Mouse (Mus musculus) layer of hippocampus, postnatal 25 days (tissue): Measurements from ENCODE around the gene Tnpo1. TPM values are rescaled to one million over a fixed set of nuclear protein-coding genes. Genes with fewer than 3 reads are reported as not detected.
"Not testable (repeated sequence)": the region's sequence is repeated elsewhere in the genome, so short reads cannot be mapped to it uniquely, and the experiment has no call there.

Experiments
- DNase-seq, 2 experiments: peaks; one replicate each; pipeline ENCODE4 v3.0.0; 2022; ENCODE audit warnings: mixed read lengths in 2 of 2, low spot score in 1 of 2; ENCODE audit errors: extremely low spot score in 1 of 2
- total RNA-seq, 2 experiments: library from RNA; stranded (reverse); gene quantifications; 2 replicates each; pipeline ENCODE4 v1.2.3; 2021

The Tnpo1 gene
- total RNA-seq, 2 experiments from 2014 or later = 54.3 to 64.1 TPM

DNA sequence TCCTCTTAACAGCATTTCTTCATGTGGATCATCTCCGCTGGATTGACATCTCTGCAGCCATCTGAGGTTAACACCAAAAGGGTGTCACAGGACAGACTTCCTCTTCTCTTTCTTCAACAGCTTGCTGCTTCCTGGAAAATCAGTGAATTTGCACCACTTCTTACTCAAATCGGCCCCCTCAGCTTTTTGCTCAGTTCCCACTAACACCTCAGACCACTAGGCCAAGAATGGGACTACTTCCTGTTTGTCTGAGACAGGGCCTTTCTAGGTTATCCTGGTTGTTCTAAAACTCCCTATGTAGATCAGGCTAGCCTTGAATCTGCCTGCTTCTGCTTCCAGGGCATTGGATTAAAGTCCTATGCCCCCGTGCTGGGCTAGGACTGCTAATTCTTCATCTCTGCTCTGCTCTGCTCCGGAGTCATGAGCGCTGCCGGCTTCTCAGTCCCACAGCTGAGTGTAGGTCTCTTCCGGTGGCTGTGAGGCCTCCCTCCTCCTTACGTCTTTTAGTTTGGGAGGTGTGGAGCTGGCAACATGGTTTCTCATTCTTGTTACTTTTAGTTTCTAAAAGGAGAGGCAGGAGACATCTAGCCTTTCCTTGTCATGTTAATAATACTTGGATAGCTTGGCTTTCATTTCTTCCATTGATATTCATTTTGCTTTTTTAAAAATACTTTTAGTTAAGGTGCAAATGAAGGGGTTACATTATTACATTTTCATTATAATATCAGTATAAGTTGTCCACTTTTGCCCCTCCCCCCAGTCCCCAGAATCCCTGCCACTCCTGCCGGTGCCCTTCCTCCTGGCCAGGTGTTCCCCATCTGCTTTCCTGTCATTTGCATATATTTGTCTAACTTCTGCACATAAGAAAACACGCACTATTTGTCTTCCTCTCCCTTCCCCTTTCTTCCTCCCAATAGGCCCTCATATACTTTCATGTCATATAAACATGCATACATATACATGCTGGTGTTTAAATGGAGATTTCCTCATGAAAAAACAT is 93.4 kb downstream of the Tnpo1 start:
- DNase-seq = no peak

DNA sequence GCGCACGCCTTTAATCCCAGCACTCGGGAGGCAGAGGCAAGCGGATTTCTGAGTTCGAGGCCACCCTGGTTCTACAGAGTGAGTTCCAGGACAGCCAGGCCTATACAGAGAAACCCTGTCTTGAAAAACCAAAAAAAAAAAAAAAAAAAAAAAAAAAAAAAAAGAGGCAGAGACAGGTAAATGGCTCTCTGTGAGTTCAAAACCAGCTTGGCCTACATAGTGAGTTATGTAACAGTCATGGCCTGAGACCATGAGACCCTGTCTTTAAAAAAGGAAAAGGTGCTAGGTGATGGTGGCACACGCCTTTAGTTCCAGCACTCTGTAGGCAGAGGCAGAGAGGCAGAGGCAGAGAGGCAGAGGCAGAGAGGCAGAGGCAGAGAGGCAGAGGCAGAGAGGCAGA is 97.2 kb downstream of the Tnpo1 start:
- DNase-seq = not testable (repeated sequence)

DNA sequence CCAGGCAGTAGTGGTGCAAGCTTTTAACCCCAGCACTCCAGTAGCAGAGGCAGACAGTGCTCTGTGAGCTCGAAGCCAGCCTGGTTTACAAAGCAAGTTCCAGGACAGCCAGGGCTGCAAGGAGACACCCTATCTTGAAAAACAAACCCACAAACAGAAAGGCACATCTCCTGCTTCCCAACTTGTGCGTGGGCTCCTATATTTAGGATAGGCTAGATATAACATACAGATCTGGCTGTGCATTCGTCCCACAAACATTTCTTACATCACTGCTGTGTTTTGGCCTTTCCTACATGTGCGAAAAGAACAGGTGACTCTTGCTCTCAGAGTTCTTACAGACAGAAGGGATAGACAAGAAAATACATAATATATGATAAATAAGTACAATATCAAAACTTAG is 100.6 kb downstream of the Tnpo1 start:
- DNase-seq = no peak

- no peak for DNase-seq
These were observed 107.1 kb downstream of the Tnpo1 start for GRCm38 (mm10) chr13:98819094-98819493.

GRCm38 (mm10) chr13:98818205-98818604 is 108.0 kb downstream of the Tnpo1 start:
- peak in 1 of 2 experiments; percentile 2 for DNase-seq

GRCm38 (mm10) chr13:98817766-98818165 is 108.4 kb downstream of the Tnpo1 start:
- DNase-seq = no peak

- DNase-seq = not testable (repeated sequence)
These were observed 109.1 kb downstream of the Tnpo1 start for GRCm38 (mm10) chr13:98816981-98817660.

GRCm38 (mm10) chr13:98816571-98816970 is 109.6 kb downstream of the Tnpo1 start:
- no peak for DNase-seq

DNA sequence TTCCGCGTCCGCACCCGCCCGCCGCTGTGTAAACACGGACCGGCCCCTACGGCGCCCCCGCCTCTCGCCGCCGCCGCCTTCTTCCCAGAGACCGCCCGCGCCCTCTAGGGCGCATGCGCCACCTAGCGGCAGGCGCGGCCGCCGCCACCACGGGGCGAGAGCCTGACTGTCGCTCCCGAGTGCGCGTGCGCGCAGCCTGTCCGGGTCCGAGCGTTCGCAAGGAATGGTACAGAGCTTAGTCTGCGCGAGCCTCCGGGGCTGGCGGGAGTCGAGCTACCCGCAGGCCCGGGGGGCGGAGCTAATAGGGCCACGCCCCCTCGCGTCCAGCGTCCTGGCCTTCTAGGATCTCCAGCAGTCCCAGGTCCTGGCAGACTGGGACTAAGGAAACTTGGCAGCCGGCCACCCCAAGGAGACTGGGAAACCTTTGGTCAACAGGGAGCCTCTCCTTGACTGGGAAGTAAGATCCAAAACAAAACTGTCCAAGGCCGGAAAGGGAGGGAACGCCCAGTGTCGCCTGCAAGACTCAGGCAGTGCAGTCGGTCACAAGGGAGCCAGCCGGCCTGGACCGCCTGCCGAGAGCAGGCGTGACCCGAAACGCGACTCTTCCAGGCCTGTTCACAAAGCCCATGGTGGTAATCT is 110.9 kb downstream of the Tnpo1 start, which contains the start of gene Fcho2:
Gene Fcho2 (minus strand): TSS at position 303 of the 639 bp plus-strand sequence.
- DNase-seq = peak; percentile 91 to 98

- DNase-seq = peak in 1 of 2 experiments; percentile 17
These were observed 111.7 kb downstream of the Tnpo1 start for GRCm38 (mm10) chr13:98814275-98815040.

- DNase-seq = no peak
These were observed 112.4 kb downstream of the Tnpo1 start for GRCm38 (mm10) chr13:98813596-98814274.

GRCm38 (mm10) chr13:98813167-98813566 is 113.0 kb downstream of the Tnpo1 start:
- no peak for DNase-seq

GRCm38 (mm10) chr13:98812285-98812684 is 113.9 kb downstream of the Tnpo1 start:
- no peak for DNase-seq

GRCm38 (mm10) chr13:98810143-98810542 is 116.0 kb downstream of the Tnpo1 start:
- no peak for DNase-seq

DNA sequence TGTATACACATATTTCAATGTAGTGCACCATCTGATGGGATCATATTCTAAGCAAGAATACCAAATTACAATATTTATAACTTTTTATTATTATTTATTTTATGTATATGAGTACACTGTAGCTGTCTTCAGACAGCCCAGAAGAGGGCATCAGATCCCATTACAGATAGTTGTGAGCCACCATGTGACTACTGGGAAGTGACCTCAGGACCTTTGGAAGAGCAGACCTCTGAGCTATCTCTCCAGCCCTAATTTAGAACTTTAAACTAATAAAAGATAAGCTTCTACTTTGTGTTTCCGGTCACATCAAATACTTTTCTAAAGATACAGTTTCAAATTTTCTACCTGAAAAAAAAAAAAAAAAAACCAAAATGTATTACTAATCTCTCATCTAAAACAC is 117.1 kb downstream of the Tnpo1 start:
- no peak for DNase-seq

GRCm38 (mm10) chr13:98804480-98804879 is 121.7 kb downstream of the Tnpo1 start:
- DNase-seq = no peak

- DNase-seq = no peak
These were observed 122.5 kb downstream of the Tnpo1 start for GRCm38 (mm10) chr13:98803699-98804098.

DNA sequence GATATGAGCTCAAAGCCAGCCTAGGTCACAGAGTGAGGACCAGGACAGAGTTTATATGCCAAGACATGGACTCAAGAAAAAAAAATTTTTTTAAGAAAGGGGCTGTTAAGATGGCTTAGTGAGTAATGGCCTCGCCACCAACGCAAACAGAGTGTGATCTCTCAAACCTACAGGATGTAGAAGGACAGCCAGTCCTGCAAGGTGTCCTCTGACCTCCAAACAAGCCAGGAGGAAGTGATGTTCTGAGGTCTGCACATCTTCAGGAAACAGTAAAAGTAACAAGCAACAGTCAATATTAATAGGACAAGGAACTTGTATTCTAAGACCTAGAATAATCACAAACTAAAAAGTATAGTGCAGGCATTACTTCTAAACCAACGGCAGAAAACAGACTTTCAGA is 123.2 kb downstream of the Tnpo1 start:
- no peak for DNase-seq

- DNase-seq = no peak
These were observed 130.7 kb downstream of the Tnpo1 start for GRCm38 (mm10) chr13:98795511-98795910.
